Mouse (Mus musculus) thymus, adult 2 months (tissue): ENCODE results near the gene Olfr669. TPM values are rescaled to one million over a fixed set of nuclear protein-coding genes. Genes with fewer than 3 reads are reported as not detected.

ENCODE experiments used
- DNase-seq: peaks from one replicate; pipeline ENCODE4 v3.0.0; 2021
- H3K27ac ChIP-seq: fragments of 200-500 bp; 2 replicates; pipeline ENCODE4 v1.5.1; 2012; ENCODE audit warnings: low read length, control low read depth; ENCODE audit not compliant: control insufficient read depth, insufficient read depth
- H3K27me3 ChIP-seq: fragments of 200-500 bp; 2 replicates; pipeline ENCODE4 v1.6.1; 2012; ENCODE audit warnings: mild to moderate bottlenecking, low read length, moderate library complexity, mixed read lengths; ENCODE audit not compliant: control insufficient read depth, insufficient read depth
- H3K36me3 ChIP-seq: fragments of 200-500 bp; 2 replicates; pipeline ENCODE4 v1.6.1; 2012; ENCODE audit warnings: mild to moderate bottlenecking, low read length, moderate library complexity; ENCODE audit not compliant: control insufficient read depth, insufficient read depth
- H3K4me1 ChIP-seq: fragments of 200-500 bp; replicated peaks from 2 replicates; pipeline ENCODE4 v1.6.1; 2012; ENCODE audit warnings: low read length; ENCODE audit not compliant: control insufficient read depth, insufficient read depth
- H3K4me3 ChIP-seq: fragments of 200-500 bp; 2 replicates; pipeline ENCODE4 v1.5.1; 2012; ENCODE audit warnings: mild to moderate bottlenecking, low read length, control low read depth, moderate library complexity; ENCODE audit not compliant: control insufficient read depth, insufficient read depth
- CTCF ChIP-seq: fragments of 200-500 bp; IDR thresholded peaks from 2 replicates; pipeline ENCODE4 v1.5.1; 2012; ENCODE audit warnings: mild to moderate bottlenecking, control low read depth, low read length, moderate library complexity, borderline replicate concordance; ENCODE audit not compliant: control insufficient read depth, poor library complexity, insufficient read depth; ENCODE audit errors: extremely low read depth
- POLR2A ChIP-seq: fragments of 200-500 bp; IDR thresholded peaks from 2 replicates; pipeline ENCODE4 v1.6.1; 2012; ENCODE audit warnings: mild to moderate bottlenecking, low read length, control low read depth, moderate library complexity; ENCODE audit not compliant: control insufficient read depth, poor library complexity, insufficient read depth; ENCODE audit errors: extremely low read depth
- WGBS: fragments of 180-500 bp; shearing (Covaris S2); methylation state at CpG from one replicate; pipeline ENCODE4 v1.1.7; 2018; 5-methylcytosine and 5-hydroxymethylcytosine counted together
- polyA plus RNA-seq: library from polyadenylated mRNA; depleted of rRNA; stranded (reverse); fragments of >200 nt; gene quantifications from 2 replicates; pipeline ENCODE4 v1.2.3, GENCODE M21; 2012; rRNA removed

Olfr669 gene
- polyA plus RNA-seq, 1 experiment, result not detected

GRCm38 (mm10) chr7:104979026-104979425, 45.0 kb downstream of the Olfr669 start, which contains the start of gene Olfr671:
Olfr671 (minus strand) TSS chr7:104979126.
- TF ChIP-seq POLR2A, result no peak
- TF ChIP-seq CTCF, result no peak
- H3K4me3 ChIP-seq, result no peak within 1 kb of the TSS
- no peaks in the 10 kb centered on the region for H3K36me3 ChIP-seq
- no peak for DNase-seq
- no peaks in the 10 kb centered on the region for H3K4me1 ChIP-seq
- WGBS, result 90% methylated on average over 1 of the region's 1 CpGs
- no peaks in the 10 kb centered on the region for H3K27me3 ChIP-seq
- H3K27ac ChIP-seq, result no peak within 1 kb of the TSS

Other genes with a start within 250 kb of the Olfr669 start
- gene Olfr661, start 247.7 kb upstream of the Olfr669 start, polyA plus RNA-seq, result not detected in 2 replicates
- 0.08 and 0.12 TPM in 2 replicates for gene Usp17le, start 156.8 kb upstream of the Olfr669 start, polyA plus RNA-seq
- gene Usp17lb, start 91.6 kb upstream of the Olfr669 start, polyA plus RNA-seq, result not detected in 2 replicates
- not detected in 2 replicates for gene Usp17la, start 77.2 kb upstream of the Olfr669 start, polyA plus RNA-seq
- gene Olfr665, start 56.2 kb upstream of the Olfr669 start, polyA plus RNA-seq, result not detected in 2 replicates
- not detected in 2 replicates for gene Olfr666, start 38.3 kb upstream of the Olfr669 start, polyA plus RNA-seq
- not detected in 2 replicates for gene Olfr667, start 12.8 kb upstream of the Olfr669 start, polyA plus RNA-seq
- not detected in 2 replicates for gene Olfr668, start 6.2 kb upstream of the Olfr669 start, polyA plus RNA-seq
- gene Olfr670, start 28.4 kb downstream of the Olfr669 start, polyA plus RNA-seq, result not detected in 2 replicates
- gene Olfr671, start 44.9 kb downstream of the Olfr669 start, polyA plus RNA-seq, result not detected in 2 replicates
- not detected in 2 replicates for gene Olfr672, start 67.8 kb downstream of the Olfr669 start, polyA plus RNA-seq
- not detected in 2 replicates for gene Olfr675, start 94.2 kb downstream of the Olfr669 start, polyA plus RNA-seq
- not detected in 2 replicates for gene Olfr676, start 98.5 kb downstream of the Olfr669 start, polyA plus RNA-seq
- not detected in 2 replicates for gene Olfr677, start 117.1 kb downstream of the Olfr669 start, polyA plus RNA-seq
- gene Olfr678, start 130.2 kb downstream of the Olfr669 start, polyA plus RNA-seq, result not detected in 2 replicates
- gene Olfr679, start 147.0 kb downstream of the Olfr669 start, polyA plus RNA-seq, result 0.01 TPM in 1 of 2 replicates, not detected in the other
- not detected in 2 replicates for gene Olfr680-ps1, start 158.6 kb downstream of the Olfr669 start, polyA plus RNA-seq
- gene Olfr681, start 182.6 kb downstream of the Olfr669 start, polyA plus RNA-seq, result not detected in 2 replicates
- not detected in 2 replicates for gene Olfr683, start 212.8 kb downstream of the Olfr669 start, polyA plus RNA-seq
- gene Olfr684, start 229.4 kb downstream of the Olfr669 start, polyA plus RNA-seq, result not detected in 2 replicates